Mouse (Mus musculus): Measurements from ENCODE around the gene Gpr180. TPM values are rescaled to one million over a fixed set of nuclear protein-coding genes. Genes with fewer than 3 reads are reported as not detected.
"Not testable (repeated sequence)": the region's sequence is repeated elsewhere in the genome, so short reads cannot be mapped to it uniquely, and the experiment has no call there.

Gpr180 gene
- polyA plus RNA-seq (2012; ENCODE audit: insufficient read depth, insufficient read length, missing spikeins) = 11.2 and 11.3 TPM in 2 replicates

DNA sequence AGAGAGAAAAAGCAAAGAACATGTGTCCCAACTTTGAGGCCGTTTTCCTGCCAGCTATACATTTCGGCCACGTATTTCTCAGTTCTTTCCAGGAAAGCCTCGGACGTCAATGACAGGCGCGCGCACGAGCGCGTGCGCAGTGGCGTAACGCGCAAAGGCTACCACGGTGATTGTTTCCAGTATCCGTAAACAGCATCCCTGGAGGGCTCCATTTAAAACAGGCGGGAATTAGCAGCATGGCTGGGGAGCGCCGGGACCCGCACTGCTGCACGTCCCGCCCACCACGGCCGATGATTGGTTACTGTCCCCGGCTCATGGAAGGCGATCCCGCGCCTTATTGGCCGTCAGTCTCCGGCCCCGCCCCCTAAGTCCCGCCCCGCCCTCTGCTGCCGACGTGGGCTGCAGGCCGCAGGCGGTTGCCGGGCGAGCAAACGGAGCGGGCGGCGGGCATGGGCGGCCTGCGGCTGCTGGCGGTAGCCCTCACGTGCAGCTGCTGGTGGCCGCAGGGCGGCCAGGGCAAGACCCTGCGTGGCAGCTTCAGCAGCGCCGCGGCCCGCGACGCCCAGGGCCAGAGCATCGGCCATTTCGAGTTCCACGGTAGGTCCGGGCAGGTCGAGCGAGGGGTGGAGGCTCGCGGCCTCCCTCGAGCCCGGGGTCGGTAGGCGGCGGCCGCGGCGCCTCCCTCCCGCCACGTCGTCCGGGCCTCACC, at the start of gene Gpr180:
Gene Gpr180 (plus strand): TSS at position 415 of the 709 bp plus-strand sequence.
- TF ChIP-seq CTCF (IDR thresholded peaks at IDR 0.05; ENCODE audit: low read depth, low read length) = no peak
- no peak for TF ChIP-seq POLR2A (IDR thresholded peaks at IDR 0.05; ENCODE audit: borderline replicate concordance, low read depth, low read length)

DNA sequence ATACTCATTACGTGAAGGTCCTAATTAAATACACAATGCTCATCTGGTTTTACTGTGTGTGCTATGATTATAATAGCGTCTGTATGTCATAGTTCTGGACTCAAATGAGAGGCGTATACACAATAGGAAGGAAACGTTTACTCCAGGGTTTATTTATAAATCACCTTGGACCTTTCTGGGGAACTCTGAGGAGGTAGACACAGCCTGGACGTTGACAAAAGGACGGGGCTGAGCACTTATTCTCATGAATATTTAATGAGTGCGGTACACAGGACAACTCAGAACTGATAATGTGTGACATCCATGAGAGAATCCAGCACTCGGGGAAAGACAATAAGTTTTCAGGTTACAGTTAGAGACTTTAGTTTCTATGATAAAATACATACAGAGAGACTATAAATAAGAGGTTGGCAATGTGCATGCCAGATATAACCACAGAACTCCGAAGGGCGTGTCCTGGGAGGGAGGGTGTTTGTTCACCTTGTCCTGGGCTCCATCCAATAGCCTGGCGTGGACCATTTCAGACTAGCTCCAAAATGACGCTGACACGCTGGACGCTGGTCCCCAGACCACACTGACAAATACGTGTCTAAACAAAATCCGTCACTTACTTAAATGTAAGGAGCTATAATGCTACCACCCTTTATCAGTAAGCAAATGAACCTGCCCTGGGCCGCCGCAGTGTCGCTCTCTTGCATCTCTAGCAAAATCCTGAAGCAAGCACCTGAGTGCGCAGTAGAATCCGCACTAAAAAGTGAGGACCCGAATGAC, 48.3 kb upstream of the Gpr180 start:
- Histone ChIP-seq H3K27ac (ENCODE audit: insufficient read depth, low read depth, low read length) (peak overlapping the region; percentile 67), H3K4me1 (ENCODE audit: control insufficient read depth, insufficient read depth, low read length) (peaks cover 4% of the 10 kb centered on the region; the same call in 1 of the 2 replicates), H3K4me3 (ENCODE audit: insufficient read depth, low read length) (peak overlapping the region; percentile 84)
- TF ChIP-seq POLR2A (IDR thresholded peaks at IDR 0.05; ENCODE audit: borderline replicate concordance, low read depth, low read length) (no peak), CTCF (IDR thresholded peaks at IDR 0.05; ENCODE audit: low read depth, low read length) (no peak)

More for the DNA sequence above, at the start of gene Gpr180:
- Histone ChIP-seq H3K4me3 (ENCODE audit: insufficient read depth, low read length) (peak within 1 kb of the TSS; percentile 84), H3K27ac (ENCODE audit: insufficient read depth, low read depth, low read length) (no peak within 1 kb of the TSS), H3K4me1 (ENCODE audit: control insufficient read depth, insufficient read depth, low read length) (peaks cover 8% of the 10 kb centered on the region)

DNA sequence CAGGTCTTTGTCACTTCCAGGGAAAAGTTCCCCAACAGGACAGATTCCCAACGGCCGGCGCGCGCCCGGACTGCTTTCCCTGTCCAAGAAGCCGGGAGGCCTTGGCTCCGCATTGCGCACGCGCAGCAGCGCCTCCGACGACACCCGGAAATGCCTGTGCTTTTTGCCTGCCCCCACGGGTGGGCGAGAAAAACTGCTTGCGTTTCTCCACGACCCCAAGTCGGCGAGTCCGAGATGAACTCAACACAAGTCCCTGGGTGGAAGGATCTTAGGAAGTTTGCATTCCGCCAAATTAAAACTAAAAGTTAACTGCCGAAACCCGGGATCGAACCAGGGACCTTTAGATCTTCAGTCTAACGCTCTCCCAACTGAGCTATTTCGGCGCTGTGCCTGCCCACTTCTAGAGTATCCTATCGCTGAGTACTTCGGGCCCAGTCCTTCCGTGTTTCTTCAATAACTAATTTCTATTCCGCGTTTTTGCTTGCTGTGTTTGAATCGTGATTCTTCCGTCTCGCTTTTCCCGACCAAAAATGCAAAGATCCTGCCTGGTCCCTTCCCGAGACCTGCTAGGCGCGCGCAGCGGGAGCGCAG, 47.6 kb upstream of the Gpr180 start:
- peaks cover 4% of the 10 kb centered on the region; the same call in 1 of the 2 replicates for H3K4me1 ChIP-seq (ENCODE audit: control insufficient read depth, insufficient read depth, low read length)
- peak overlapping the region; percentile 84 for H3K4me3 ChIP-seq (ENCODE audit: insufficient read depth, low read length)
- H3K27ac ChIP-seq (ENCODE audit: insufficient read depth, low read depth, low read length) = peak overlapping the region; percentile 67
- no peak for TF ChIP-seq CTCF (IDR thresholded peaks at IDR 0.05; ENCODE audit: low read depth, low read length)
- TF ChIP-seq POLR2A (IDR thresholded peaks at IDR 0.05; ENCODE audit: borderline replicate concordance, low read depth, low read length) = no peak

DNA sequence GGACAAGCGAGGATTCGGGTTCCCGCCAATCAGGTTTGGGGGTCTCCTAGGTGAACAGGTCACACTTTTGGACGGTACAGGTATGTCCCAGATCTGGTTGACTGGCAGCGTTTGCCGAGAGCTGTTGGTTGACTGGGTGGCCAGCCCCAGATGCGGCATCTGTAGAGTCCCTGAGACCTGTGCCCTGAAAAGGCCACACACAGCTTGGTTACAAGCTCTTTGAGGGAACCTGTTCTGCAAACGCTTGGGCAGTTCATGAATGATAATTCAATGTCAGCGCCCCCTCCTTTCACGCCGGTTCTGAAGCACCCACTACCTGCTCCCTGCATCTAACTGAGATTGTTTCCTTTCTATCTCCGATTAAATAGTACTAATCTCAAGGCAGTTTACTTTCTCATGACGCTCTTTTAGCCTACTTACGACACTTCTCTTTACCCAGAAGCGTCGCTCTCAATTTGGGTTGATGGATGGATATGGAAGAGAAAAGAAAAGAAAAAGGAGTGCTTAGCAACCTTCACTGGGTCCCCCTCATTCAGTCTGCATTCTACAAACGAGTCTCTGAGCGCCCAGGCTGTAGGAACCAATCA, 47.1 kb upstream of the Gpr180 start:
- H3K27ac ChIP-seq (ENCODE audit: insufficient read depth, low read depth, low read length) = peak overlapping the region; percentile 41; the same call in 1 of the 2 replicates
- H3K4me1 ChIP-seq (ENCODE audit: control insufficient read depth, insufficient read depth, low read length) = peaks cover 4% of the 10 kb centered on the region; the same call in 1 of the 2 replicates
- TF ChIP-seq CTCF (IDR thresholded peaks at IDR 0.05; ENCODE audit: low read depth, low read length) (no peak), POLR2A (IDR thresholded peaks at IDR 0.05; ENCODE audit: borderline replicate concordance, low read depth, low read length) (no peak)
- H3K4me3 ChIP-seq (ENCODE audit: insufficient read depth, low read length) = peak overlapping the region; percentile 84

DNA sequence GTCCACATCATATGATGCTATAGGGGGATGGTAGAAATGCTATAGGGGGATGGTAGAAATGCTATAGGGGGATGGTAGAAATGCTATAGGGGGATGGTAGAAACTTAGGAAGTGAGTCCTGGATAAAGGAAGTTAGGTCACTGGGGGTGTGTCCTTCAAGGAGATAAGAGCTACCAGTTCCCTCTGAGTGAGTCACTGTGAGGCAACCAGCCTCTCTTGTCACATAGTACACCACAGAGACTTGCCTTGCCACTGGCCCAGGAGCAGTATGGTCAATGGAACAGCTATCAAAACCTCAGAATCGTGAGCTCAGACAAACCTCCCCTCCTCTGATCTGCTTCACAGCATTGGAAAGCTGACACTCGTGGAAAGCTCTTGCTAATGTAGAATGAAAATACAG, 38.7 kb upstream of the Gpr180 start:
- H3K27ac ChIP-seq (ENCODE audit: insufficient read depth, low read depth, low read length) = no peak overlapping the region
- H3K4me1 ChIP-seq (ENCODE audit: control insufficient read depth, insufficient read depth, low read length) = peaks cover 2% of the 10 kb centered on the region; the same call in 1 of the 2 replicates
- TF ChIP-seq CTCF (IDR thresholded peaks at IDR 0.05; ENCODE audit: low read depth, low read length) (no peak), POLR2A (IDR thresholded peaks at IDR 0.05; ENCODE audit: borderline replicate concordance, low read depth, low read length) (no peak)
- no peak overlapping the region for H3K4me3 ChIP-seq (ENCODE audit: insufficient read depth, low read length)

DNA sequence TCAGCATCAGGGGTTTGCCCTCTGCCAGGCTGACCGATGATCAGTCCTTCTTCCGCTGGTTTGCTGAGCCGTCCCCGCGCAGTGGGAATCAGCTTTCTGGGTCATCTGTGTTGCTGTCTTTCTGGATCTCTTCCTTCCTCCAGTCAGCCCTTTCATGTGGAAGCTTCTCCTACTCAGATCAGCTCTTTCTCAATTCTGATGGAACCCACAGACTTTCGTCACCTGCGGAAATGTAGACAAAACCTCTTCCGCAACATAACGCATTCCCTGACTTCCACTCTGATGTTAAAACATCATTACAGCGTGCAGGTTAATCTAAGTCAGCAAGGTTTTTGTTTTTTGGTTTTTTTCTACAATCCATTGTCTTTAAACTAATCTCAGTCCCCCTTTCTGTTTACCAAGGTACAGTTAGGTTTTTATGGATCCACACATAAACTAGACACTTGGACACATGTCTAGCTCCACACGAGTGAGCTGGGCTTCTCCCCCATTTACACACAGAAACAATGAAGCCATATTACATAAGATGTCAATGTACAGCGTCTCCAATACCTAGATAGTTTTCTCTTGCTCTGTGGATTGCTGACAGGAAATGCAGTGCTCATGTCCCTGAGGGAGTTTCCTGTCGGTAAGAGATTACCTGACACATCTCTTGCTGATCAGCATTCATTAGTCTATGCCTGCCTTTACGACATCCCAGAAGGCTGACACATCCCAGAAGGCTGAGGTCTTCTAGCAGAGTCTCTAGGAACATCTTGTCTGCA, 35.5 kb upstream of the Gpr180 start:
- Histone ChIP-seq H3K4me1 (ENCODE audit: control insufficient read depth, insufficient read depth, low read length) (peaks cover 2% of the 10 kb centered on the region; the same call in 1 of the 2 replicates), H3K27ac (ENCODE audit: insufficient read depth, low read depth, low read length) (no peak overlapping the region), H3K4me3 (ENCODE audit: insufficient read depth, low read length) (no peak overlapping the region)
- no peak for TF ChIP-seq POLR2A (IDR thresholded peaks at IDR 0.05; ENCODE audit: borderline replicate concordance, low read depth, low read length)
- no peak for TF ChIP-seq CTCF (IDR thresholded peaks at IDR 0.05; ENCODE audit: low read depth, low read length)

DNA sequence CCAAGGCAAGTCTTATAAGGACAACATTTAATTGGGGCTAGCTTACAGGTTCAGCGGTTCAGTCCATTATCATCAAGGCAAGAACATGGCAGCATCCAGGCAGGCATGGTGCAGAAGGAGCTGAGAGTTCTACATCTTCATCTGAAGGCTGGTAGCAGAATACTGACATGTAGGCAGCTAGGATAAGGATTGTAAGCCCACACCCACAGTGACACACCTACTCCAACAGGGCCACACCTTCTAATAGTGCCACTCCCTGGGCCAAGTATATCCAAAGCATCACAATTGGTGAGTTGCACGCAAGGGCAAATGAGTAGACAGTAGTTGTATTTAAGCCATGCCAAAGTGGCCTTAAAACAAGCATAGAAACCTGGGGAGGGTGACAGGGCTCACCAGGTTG, 29.5 kb upstream of the Gpr180 start:
- not testable (repeated sequence) for H3K27ac ChIP-seq (ENCODE audit: insufficient read depth, low read depth, low read length); H3K4me1 ChIP-seq (ENCODE audit: control insufficient read depth, insufficient read depth, low read length); H3K4me3 ChIP-seq (ENCODE audit: insufficient read depth, low read length)

DNA sequence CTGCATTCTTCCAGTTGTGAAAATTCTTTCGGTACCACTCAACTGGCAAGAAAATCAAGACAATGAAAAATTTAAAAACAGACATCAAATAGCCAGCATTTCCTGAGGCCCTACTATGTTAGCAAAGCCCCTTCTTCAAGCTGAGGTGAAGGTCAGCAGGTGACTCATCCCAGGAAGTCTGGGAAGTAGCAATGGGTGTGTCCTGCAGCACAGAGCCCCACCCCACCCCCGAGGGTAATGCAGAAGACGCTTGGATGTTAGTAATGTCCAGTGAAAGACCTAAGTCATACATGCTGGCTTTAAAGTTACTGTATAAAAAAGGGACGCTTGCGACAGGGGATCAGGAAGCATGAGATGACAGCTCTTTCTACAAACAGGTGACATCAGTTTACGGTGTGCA, 23.8 kb upstream of the Gpr180 start:
- no peak for TF ChIP-seq POLR2A (IDR thresholded peaks at IDR 0.05; ENCODE audit: borderline replicate concordance, low read depth, low read length)
- no peak for TF ChIP-seq CTCF (IDR thresholded peaks at IDR 0.05; ENCODE audit: low read depth, low read length)
- H3K4me3 ChIP-seq (ENCODE audit: insufficient read depth, low read length) = no peak overlapping the region
- no peaks in the 10 kb centered on the region for H3K4me1 ChIP-seq (ENCODE audit: control insufficient read depth, insufficient read depth, low read length)
- H3K27ac ChIP-seq (ENCODE audit: insufficient read depth, low read depth, low read length) = no peak overlapping the region

DNA sequence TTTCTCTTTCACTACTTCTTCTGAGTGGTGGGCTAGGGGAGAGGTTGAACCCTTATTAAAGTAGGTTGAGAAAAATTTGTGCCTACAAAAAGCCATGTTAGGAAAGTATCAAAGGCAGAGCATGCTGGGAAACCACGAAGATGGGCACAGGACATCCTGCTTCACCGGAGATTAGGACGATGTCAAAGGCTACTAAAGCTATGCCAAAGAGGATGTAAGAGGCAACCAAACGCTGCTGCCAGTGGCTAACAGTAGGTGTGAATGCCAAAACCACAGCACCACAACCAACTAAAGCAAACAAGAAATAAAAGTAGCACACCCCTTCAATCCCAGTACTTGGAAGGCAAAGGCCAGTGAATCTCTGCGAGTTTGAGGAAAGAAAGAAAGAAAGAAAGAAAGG, 12.8 kb upstream of the Gpr180 start:
- Histone ChIP-seq H3K4me3 (ENCODE audit: insufficient read depth, low read length) (no peak overlapping the region), H3K27ac (ENCODE audit: insufficient read depth, low read depth, low read length) (no peak overlapping the region), H3K4me1 (ENCODE audit: control insufficient read depth, insufficient read depth, low read length) (peaks cover 2% of the 10 kb centered on the region; the same call in 1 of the 2 replicates)
- TF ChIP-seq CTCF (IDR thresholded peaks at IDR 0.05; ENCODE audit: low read depth, low read length) (no peak), POLR2A (IDR thresholded peaks at IDR 0.05; ENCODE audit: borderline replicate concordance, low read depth, low read length) (no peak)

Measured in bone marrow macrophage, adult 2 months (primary cell).